Mouse (Mus musculus) E14TG2a.4 (cell line): ENCODE measurements around the gene Rnf216.

Experiments
- CTCF ChIP-seq: conservative IDR thresholded peaks from 2 replicates; pipeline ENCODE4 v1.5.1; 2014; ENCODE audit warnings: low read length
- NANOG ChIP-seq: IDR thresholded peaks from 2 replicates; pipeline ENCODE4 v1.6.1; 2014; ENCODE audit warnings: borderline replicate concordance, low read length, mixed read lengths
- POU5F1 ChIP-seq: IDR thresholded peaks from 2 replicates; pipeline ENCODE4 v1.6.1; 2014; ENCODE audit warnings: low read length, borderline replicate concordance

DNA sequence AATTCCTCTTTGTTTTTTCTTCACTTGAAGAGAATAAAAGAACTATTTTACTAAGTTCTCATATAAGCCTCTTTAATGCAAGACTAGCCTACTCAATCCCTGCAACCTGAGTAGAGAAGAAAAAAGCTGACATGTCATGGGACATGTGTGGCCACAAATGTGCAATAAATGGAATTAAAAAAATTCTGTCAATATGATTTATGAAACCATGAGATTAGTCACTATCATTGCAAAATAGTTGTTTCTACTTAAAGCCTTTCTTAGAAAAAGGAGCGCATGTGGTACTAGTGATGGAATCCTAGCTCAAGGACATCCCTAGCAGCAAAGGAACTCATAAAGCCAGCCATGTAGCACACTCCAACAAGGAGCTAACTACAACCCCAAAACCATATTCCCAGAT is 33.0 kb downstream of the Rnf216 start:
- TF ChIP-seq CTCF (no peak), POU5F1 (no peak), NANOG (no peak)
